Mouse (Mus musculus): ENCODE measurements at regions not wholly inside any gene's neighbourhood (a gene's known extent, or its start where the extent isn't known, plus 50 kb on each side); places are given as distances from the start of the nearest gene placed in this dataset.
A peak's percentile ranks its signal among the peaks of the same experiment; 100 is the strongest.
"Not testable (repeated sequence)": the region's sequence is repeated elsewhere in the genome, so short reads cannot be mapped to it uniquely, and the experiment has no call there.

GRCm38 (mm10) chr9:84461441-84461840 is 536.5 kb downstream of the Bckdhb start:
- no peak for DNase-seq (ENCODE audit: low spot score in 2 of 2)

GRCm38 (mm10) chr9:84466741-84467140 is 541.8 kb downstream of the Bckdhb start:
- no peak for DNase-seq (ENCODE audit: low spot score in 2 of 2)

DNA sequence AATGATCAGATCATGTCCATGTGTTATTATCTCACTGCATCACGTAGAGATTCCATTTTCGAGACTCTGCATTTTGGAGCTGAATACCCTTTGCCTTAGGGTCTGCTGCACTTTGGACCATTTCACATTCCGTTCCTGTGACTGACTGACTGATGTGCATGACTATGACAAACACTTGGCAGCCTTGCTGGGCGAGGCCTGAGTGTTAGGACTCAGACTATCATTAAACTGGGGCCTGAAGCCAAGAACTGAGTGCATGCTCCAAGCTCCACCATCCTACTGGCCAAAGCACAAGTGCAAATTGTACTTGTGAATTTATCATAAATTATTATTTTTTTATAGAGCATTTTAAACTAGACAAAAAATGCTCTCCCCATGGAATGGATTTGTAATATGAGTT is 547.8 kb downstream of the Bckdhb start:
- peak in 1 of 2 experiments; percentile 1 for DNase-seq (ENCODE audit: low spot score in 2 of 2)

GRCm38 (mm10) chr9:84475906-84476305 is 551.0 kb downstream of the Bckdhb start:
- DNase-seq (ENCODE audit: low spot score in 2 of 2): no peak

GRCm38 (mm10) chr9:84499507-84499906 is 574.6 kb downstream of the Bckdhb start:
- DNase-seq (ENCODE audit: low spot score in 2 of 2): no peak

DNA sequence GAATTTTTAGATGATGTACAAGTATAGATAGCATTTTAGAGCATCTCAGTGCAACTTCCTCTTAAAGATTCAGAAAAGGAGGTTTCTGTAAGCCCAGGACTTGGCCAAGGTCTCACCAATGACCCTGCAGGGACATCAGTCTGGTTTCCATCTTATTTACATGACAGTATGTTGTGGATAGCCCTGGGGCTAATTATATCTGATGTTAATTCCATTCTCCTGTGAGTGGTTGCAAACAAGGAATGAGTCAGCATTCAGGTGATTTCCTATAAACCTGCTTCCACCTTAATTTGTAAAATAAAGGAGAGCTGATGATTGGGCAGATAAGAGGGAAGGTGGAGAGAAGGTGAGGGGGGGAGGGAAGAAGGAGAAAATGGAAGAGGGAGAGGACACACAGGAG is 578.0 kb downstream of the Bckdhb start:
- DNase-seq (ENCODE audit: low spot score in 2 of 2): not testable (repeated sequence)

DNA sequence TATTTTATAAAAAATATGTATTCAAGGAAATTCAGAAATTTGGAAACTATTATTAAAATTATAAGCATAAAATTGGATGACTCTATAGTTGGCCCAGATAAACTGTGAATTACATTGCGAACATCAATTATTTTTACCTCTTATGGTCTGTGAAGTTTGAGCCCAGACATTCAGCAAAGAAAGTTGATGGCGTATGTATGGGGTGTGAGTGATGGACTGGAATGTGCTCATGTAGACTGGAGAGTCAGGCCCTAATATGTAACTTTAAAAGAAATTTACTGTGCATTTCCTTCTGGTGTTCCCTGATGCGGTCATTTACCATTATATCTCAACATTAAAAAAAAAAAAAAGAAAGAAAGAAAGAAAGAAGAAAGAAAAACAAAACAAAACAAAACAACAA is 592.1 kb downstream of the Bckdhb start:
- DNase-seq (ENCODE audit: low spot score in 2 of 2): no peak

GRCm38 (mm10) chr9:84545431-84545830 is 620.5 kb downstream of the Bckdhb start:
- no peak for DNase-seq (ENCODE audit: low spot score in 2 of 2)

DNA sequence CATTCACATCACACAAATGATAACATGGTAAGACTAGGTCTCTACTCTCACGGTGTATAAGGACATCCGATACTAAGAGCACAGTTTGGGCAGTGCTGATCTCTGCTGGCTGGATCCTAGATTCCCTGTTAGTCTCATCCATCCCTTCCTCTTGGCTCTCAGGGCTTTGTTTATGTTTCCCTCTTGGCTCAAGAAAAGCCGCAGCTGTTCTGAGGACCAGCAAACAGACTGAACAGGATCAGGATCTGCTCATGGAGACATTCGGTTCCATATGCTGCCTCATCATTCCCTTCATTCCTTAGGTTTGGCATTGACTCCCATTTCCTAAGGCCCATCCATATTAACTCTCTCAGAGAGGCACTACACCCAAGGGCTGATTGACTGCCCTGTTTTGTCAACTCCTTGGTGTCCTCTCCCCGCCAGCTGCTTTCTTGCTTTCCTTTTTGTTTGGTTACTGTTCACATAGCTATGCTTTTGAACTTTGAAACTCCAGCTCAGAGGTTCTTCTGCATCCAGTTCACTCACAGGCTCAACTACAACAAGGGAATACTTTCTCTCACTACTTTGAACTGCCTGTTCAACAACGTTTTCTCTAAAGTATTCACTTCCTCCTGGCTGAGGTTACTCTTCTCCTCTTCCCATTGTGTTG is 623.2 kb downstream of the Bckdhb start:
- DNase-seq (ENCODE audit: low spot score in 2 of 2): peak in 1 of 2 experiments; percentile 9

DNA sequence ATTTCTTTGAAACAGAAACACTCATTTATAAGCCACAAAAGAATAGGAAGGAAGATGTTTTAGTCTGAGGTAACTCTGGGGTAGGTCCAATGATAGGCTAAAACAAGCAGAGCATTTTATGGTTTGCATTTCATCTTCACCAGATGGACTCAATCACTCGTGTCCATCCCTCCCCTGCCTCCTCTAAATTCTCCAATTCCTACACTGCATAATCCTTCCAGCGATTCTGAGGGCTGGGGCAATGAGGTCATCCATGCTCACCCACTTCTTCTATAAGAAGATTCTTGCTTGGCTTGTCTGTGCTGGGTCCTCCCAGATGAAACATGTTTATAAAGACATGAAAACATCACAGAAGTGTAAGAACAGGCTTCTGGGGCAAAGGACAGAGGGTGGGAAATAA is 630.3 kb downstream of the Bckdhb start:
- DNase-seq (ENCODE audit: low spot score in 2 of 2): no peak

GRCm38 (mm10) chr9:84556261-84556844 is 631.4 kb downstream of the Bckdhb start:
- no peak for DNase-seq (ENCODE audit: low spot score in 2 of 2)

DNA sequence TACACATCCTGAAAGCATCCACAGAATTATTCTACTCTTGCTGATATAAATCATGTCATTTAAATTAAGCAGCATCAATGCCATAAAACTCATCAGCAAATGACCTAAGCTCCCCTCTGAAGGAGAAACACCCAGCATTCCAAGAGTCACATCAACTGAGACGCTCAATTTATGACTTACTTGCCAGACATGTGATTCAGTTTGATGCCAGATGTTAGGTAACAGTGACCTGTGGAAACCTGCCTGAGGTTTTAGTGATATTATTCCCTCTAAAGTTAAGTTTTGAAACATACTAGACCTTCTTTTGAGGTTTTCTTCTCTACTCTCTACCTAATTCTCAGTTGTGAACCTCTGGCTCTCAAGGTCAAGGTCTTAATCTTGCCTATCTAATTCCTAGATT is 633.4 kb downstream of the Bckdhb start:
- DNase-seq (ENCODE audit: low spot score in 2 of 2): no peak

DNA sequence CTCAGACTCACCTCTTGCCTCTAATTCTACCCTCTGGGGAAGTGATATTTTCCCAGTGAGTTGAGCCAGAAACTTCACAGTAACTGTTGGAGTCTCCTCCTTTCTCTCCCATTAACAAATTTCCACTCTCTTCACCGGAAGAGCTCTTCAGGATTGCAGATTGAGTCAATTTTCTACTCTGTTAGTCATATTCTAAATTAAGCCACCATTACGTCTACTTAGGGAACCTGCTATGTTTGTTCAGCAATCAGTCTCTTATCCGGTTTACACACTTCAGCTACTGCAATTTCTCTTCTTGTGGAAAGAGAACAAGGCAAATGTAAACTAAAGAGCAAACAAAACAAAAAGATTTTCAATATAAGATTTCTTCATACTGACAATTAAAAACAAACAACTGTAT is 644.6 kb downstream of the Bckdhb start:
- no peak for DNase-seq (ENCODE audit: low spot score in 2 of 2)

GRCm38 (mm10) chr9:84577781-84578180 is 652.8 kb downstream of the Bckdhb start:
- peak in 1 of 2 experiments; percentile 37 for DNase-seq (ENCODE audit: low spot score in 2 of 2)

- no peak for DNase-seq (ENCODE audit: low spot score in 2 of 2)
Measured at GRCm38 (mm10) chr9:84587791-84588190, 662.8 kb downstream of the Bckdhb start.

DNA sequence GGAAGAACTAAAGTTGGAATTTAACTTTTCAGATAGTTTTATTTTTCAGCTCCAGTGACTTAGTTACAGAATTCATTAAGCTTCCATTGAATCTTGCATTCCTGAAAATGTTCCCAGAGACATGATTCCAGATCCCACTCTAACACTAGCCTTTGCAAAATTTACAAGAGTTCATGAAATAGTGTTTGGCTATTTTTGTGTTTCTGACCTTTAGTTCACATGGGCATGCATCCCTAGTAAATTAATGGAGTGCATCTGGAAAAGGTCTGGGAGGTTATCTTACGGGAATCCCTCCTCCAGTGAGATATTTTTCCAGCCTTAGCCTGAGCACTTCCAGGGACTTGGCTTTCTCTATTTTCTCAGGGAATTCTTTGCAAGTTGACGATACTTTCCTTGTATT is 669.8 kb downstream of the Bckdhb start:
- no peak for DNase-seq (ENCODE audit: low spot score in 2 of 2)

Data from urinary bladder, adult 18-20 months (tissue).